Mouse (Mus musculus) forebrain, embryonic 11.5 days (tissue): Measurements from ENCODE around the gene Gm20388. TPM values are rescaled to one million over a fixed set of nuclear protein-coding genes. Genes with fewer than 3 reads are reported as not detected.

Experiments used
- ATAC-seq: fragments of 200-750 bp; cut with Nextera tagmentation; replicated peaks from 2 replicates; pipeline ENCODE4 v1.8.0; 2017; ENCODE audit warnings: moderate TSS enrichment; ENCODE audit not compliant: low FRiP score
- DNase-seq: peaks from one replicate; pipeline ENCODE4 v3.0.0-alpha.2; 2017; ENCODE audit warnings: low spot score
- H3K27ac ChIP-seq: fragments of 300-500 bp; sonication (generic); 2 replicates; pipeline ENCODE4 v1.5.1; 2014; ENCODE audit warnings: low read depth, low read length
- H3K27me3 ChIP-seq: fragments of 300-500 bp; sonication (generic); 2 replicates; pipeline ENCODE4 v1.6.1; 2014; ENCODE audit warnings: mild to moderate bottlenecking, low read length, mixed read lengths; ENCODE audit not compliant: control insufficient read depth, insufficient read depth
- H3K36me3 ChIP-seq: fragments of 300-500 bp; sonication (generic); 2 replicates; pipeline ENCODE4 v1.6.1; 2014; ENCODE audit warnings: mild to moderate bottlenecking, low read length, moderate library complexity, mixed read lengths; ENCODE audit not compliant: control insufficient read depth, insufficient read depth
- H3K4me1 ChIP-seq: fragments of 300-500 bp; sonication (generic); replicated peaks from 2 replicates; pipeline ENCODE4 v1.6.1; 2014; ENCODE audit warnings: low read length, mixed read lengths; ENCODE audit not compliant: control insufficient read depth, insufficient read depth
- H3K4me2 ChIP-seq: fragments of 300-500 bp; sonication (generic); 2 replicates; pipeline ENCODE4 v1.6.1; 2014; ENCODE audit warnings: low read depth, mild to moderate bottlenecking, low read length, moderate library complexity, mixed read lengths; ENCODE audit not compliant: severe bottlenecking
- H3K4me3 ChIP-seq: fragments of 300-500 bp; sonication (generic); 2 replicates; pipeline ENCODE4 v1.5.1; 2014; ENCODE audit warnings: low read depth, low read length
- H3K9ac ChIP-seq: fragments of 300-500 bp; sonication (generic); 2 replicates; pipeline ENCODE4 v1.6.1; 2014; ENCODE audit warnings: low read length
- H3K9me3 ChIP-seq: fragments of 300-500 bp; sonication (generic); 2 replicates; pipeline ENCODE4 v1.6.1; 2016; ENCODE audit warnings: low read length, mixed read lengths; ENCODE audit not compliant: control insufficient read depth
- WGBS: fragments of 180-500 bp; shearing (Covaris S2); extraction: QIAGEN DNeasy Blood & Tissue Kit; methylation state at CpG from one replicate; pipeline ENCODE4 v1.1.7; 2014; 5-methylcytosine and 5-hydroxymethylcytosine counted together
- polyA plus RNA-seq: library from polyadenylated mRNA; unstranded; fragments of >200 nt; fragmentation: Nextera tagmentation; extraction: Ambion mirVana; gene quantifications from 2 replicates; pipeline ENCODE4 v1.2.1, GENCODE M21; 2014

The Gm20388 gene
- polyA plus RNA-seq, 1 experiment from 2014 or later = not detected

- Histone ChIP-seq H3K4me3 (no peak overlapping the region), H3K27ac (no peak overlapping the region), H3K36me3 (no peaks in the 10 kb centered on the region), H3K9ac (no peak overlapping the region), H3K9me3 (no peaks in the 10 kb centered on the region), H3K4me1 (peaks cover 15% of the 10 kb centered on the region; the same call in 1 of the 2 replicates), H3K27me3 (no peaks in the 10 kb centered on the region), H3K4me2 (no peak overlapping the region)
- 79% methylated on average over 7 of the region's 7 CpGs for WGBS
- ATAC-seq = no peak
- no peak for DNase-seq
Measured at GRCm38 (mm10) chr8:123725261-123725660, 3814.6 kb downstream of the Gm20388 start.

- ATAC-seq (no peak), DNase-seq (no peak)
- Histone ChIP-seq H3K27me3 (no peaks in the 10 kb centered on the region), H3K4me3 (no peak overlapping the region), H3K9me3 (no peaks in the 10 kb centered on the region), H3K27ac (no peak overlapping the region), H3K36me3 (no peaks in the 10 kb centered on the region), H3K9ac (no peak overlapping the region), H3K4me2 (no peak overlapping the region), H3K4me1 (peaks cover 11% of the 10 kb centered on the region; the same call in 1 of the 2 replicates)
- WGBS = 90% methylated on average over 6 of the region's 6 CpGs
Measured at GRCm38 (mm10) chr8:123726759-123727158, 3816.1 kb downstream of the Gm20388 start.

- no peaks in the 10 kb centered on the region for H3K27me3 ChIP-seq
- 21% methylated on average over 20 of the region's 20 CpGs for WGBS
- no peak for ATAC-seq
- no peak overlapping the region for H3K4me3 ChIP-seq
- peak; percentile 57 for DNase-seq
- H3K4me1 ChIP-seq = peaks cover 11% of the 10 kb centered on the region; the same call in 1 of the 2 replicates
- H3K36me3 ChIP-seq = no peaks in the 10 kb centered on the region
- peak overlapping the region; percentile 6; the same call in 1 of the 2 replicates for H3K9ac ChIP-seq
- H3K27ac ChIP-seq = no peak overlapping the region
- no peak overlapping the region for H3K4me2 ChIP-seq
- H3K9me3 ChIP-seq = no peaks in the 10 kb centered on the region
Measured at GRCm38 (mm10) chr8:123729055-123729785, 3818.6 kb downstream of the Gm20388 start.

- 57% methylated on average over 13 of the region's 13 CpGs for WGBS
- no peak for ATAC-seq
- Histone ChIP-seq H3K27ac (no peak overlapping the region), H3K9me3 (no peaks in the 10 kb centered on the region), H3K4me1 (peaks cover 10% of the 10 kb centered on the region; the same call in 1 of the 2 replicates), H3K36me3 (no peaks in the 10 kb centered on the region), H3K4me2 (no peak overlapping the region), H3K27me3 (no peaks in the 10 kb centered on the region), H3K4me3 (no peak overlapping the region), H3K9ac (no peak overlapping the region)
- DNase-seq = no peak
Measured at GRCm38 (mm10) chr8:123729786-123730411, 3819.3 kb downstream of the Gm20388 start.

GRCm38 (mm10) chr8:123732332-123732731 lies 3821.7 kb downstream of the Gm20388 start:
- no peak for DNase-seq
- Histone ChIP-seq H3K9ac (no peak overlapping the region), H3K36me3 (no peaks in the 10 kb centered on the region), H3K4me3 (no peak overlapping the region), H3K27me3 (no peaks in the 10 kb centered on the region), H3K4me2 (no peak overlapping the region), H3K4me1 (peaks cover 9% of the 10 kb centered on the region; the same call in 1 of the 2 replicates), H3K27ac (no peak overlapping the region), H3K9me3 (no peaks in the 10 kb centered on the region)
- no peak for ATAC-seq
- WGBS = 48% methylated on average over 4 of the region's 4 CpGs

GRCm38 (mm10) chr8:123734486-123734885 lies 3823.8 kb downstream of the Gm20388 start:
- ATAC-seq (no peak), DNase-seq (no peak)
- no peaks in the 10 kb centered on the region for H3K36me3 ChIP-seq
- no peak overlapping the region for H3K27ac ChIP-seq
- peaks cover 1% of the 10 kb centered on the region; the same call in 1 of the 2 replicates for H3K4me1 ChIP-seq
- H3K27me3 ChIP-seq = no peaks in the 10 kb centered on the region
- no peak overlapping the region for H3K4me3 ChIP-seq
- no peaks in the 10 kb centered on the region for H3K9me3 ChIP-seq
- 87% methylated on average over 8 of the region's 8 CpGs for WGBS
- no peak overlapping the region for H3K4me2 ChIP-seq
- H3K9ac ChIP-seq = no peak overlapping the region

GRCm38 (mm10) chr8:123736974-123737373 lies 3826.3 kb downstream of the Gm20388 start:
- H3K27me3 ChIP-seq = no peaks in the 10 kb centered on the region
- H3K9ac ChIP-seq = no peak overlapping the region
- no peaks in the 10 kb centered on the region for H3K36me3 ChIP-seq
- no peak overlapping the region for H3K4me2 ChIP-seq
- ATAC-seq (no peak), DNase-seq (no peak)
- H3K9me3 ChIP-seq = no peaks in the 10 kb centered on the region
- H3K4me1 ChIP-seq = peaks cover 3% of the 10 kb centered on the region; the same call in 1 of the 2 replicates
- no peak overlapping the region for H3K27ac ChIP-seq
- H3K4me3 ChIP-seq = no peak overlapping the region
- 85% methylated on average over 9 of the region's 9 CpGs for WGBS

- DNase-seq (no peak), ATAC-seq (no peak)
- Histone ChIP-seq H3K27ac (no peak overlapping the region), H3K4me2 (no peak overlapping the region), H3K36me3 (no peaks in the 10 kb centered on the region), H3K9ac (no peak overlapping the region), H3K4me1 (peaks cover 3% of the 10 kb centered on the region; the same call in 1 of the 2 replicates), H3K4me3 (no peak overlapping the region), H3K27me3 (no peaks in the 10 kb centered on the region), H3K9me3 (no peaks in the 10 kb centered on the region)
- WGBS = 74% methylated on average over 4 of the region's 4 CpGs
Measured at GRCm38 (mm10) chr8:123740263-123740662, 3829.6 kb downstream of the Gm20388 start.
